Mouse (Mus musculus) myocyte (in vitro differentiated cells): ENCODE measurements around the gene Panx1. TPM values are rescaled to one million over a fixed set of nuclear protein-coding genes. Genes with fewer than 3 reads are reported as not detected.

ENCODE experiments used
- H3K27me3 ChIP-seq: one replicate; pipeline ENCODE4 v1.6.1; 2011; ENCODE audit not compliant: control insufficient read depth, insufficient read depth, insufficient read length
- H3K36me3 ChIP-seq: one replicate; pipeline ENCODE4 v1.6.1; 2011; ENCODE audit not compliant: control insufficient read depth, insufficient read depth
- H3K4me2 ChIP-seq: one replicate; pipeline ENCODE4 v1.6.1; 2011; ENCODE audit warnings: low read depth, control low read depth
- H3K4me3 ChIP-seq: one replicate; pipeline ENCODE4 v1.5.1; 2011; ENCODE audit warnings: mild to moderate bottlenecking, control low read depth, moderate library complexity
- H3K79me2 ChIP-seq: one replicate; pipeline ENCODE4 v1.6.1; 2011; ENCODE audit not compliant: control insufficient read depth, insufficient read depth
- H3ac ChIP-seq: one replicate; pipeline ENCODE4 v1.6.1; 2011; ENCODE audit not compliant: control insufficient read depth, insufficient read length
- CEBPB ChIP-seq: IDR thresholded peaks from 2 replicates; pipeline ENCODE4 v1.6.1; 2011; ENCODE audit warnings: mild to moderate bottlenecking, moderate library complexity; ENCODE audit not compliant: poor library complexity, insufficient read depth, severe bottlenecking
- E2F4 ChIP-seq: IDR thresholded peaks from one replicate; pipeline ENCODE4 v1.6.1; 2011; ENCODE audit warnings: mild to moderate bottlenecking, control low read depth, moderate library complexity; ENCODE audit not compliant: insufficient read depth
- MAX ChIP-seq: IDR thresholded peaks from one replicate; pipeline ENCODE4 v1.6.1; 2011; ENCODE audit warnings: low read depth, mild to moderate bottlenecking, control low read depth
- MYOD1 ChIP-seq, 3 experiments: IDR thresholded peaks; one replicate each; pipeline ENCODE4 v1.6.1; 2011; ENCODE audit warnings: control low read depth in 2 of 3, low read depth in 2 of 3, mild to moderate bottlenecking in 2 of 3, moderate library complexity in 1 of 3; ENCODE audit not compliant: insufficient read length in 2 of 3, control insufficient read depth in 1 of 3
- MYOG ChIP-seq, 3 experiments: IDR thresholded peaks; one replicate each; pipeline ENCODE4 v1.6.1; 2011; ENCODE audit warnings: control low read depth in 2 of 3, low read depth in 2 of 3, mild to moderate bottlenecking in 2 of 3; ENCODE audit not compliant: insufficient read length in 2 of 3, control insufficient read depth in 1 of 3, insufficient read depth in 1 of 3
- POLR2A ChIP-seq: IDR thresholded peaks from one replicate; pipeline ENCODE4 v1.6.1; 2011; ENCODE audit warnings: low read depth, mild to moderate bottlenecking, control low read depth, moderate library complexity; ENCODE audit not compliant: insufficient read length
- POLR2AphosphoS2 ChIP-seq: IDR thresholded peaks from one replicate; pipeline ENCODE4 v1.6.1; 2011; ENCODE audit warnings: low read depth, control low read depth; ENCODE audit not compliant: insufficient read length
- REST ChIP-seq: IDR thresholded peaks from one replicate; pipeline ENCODE4 v1.6.1; 2011; ENCODE audit warnings: mild to moderate bottlenecking, control low read depth, moderate library complexity; ENCODE audit not compliant: insufficient read depth, insufficient read length
- SRF ChIP-seq: IDR thresholded peaks from one replicate; pipeline ENCODE4 v1.6.1; 2011; ENCODE audit warnings: low read depth; ENCODE audit not compliant: control insufficient read depth, insufficient read length
- TCF12 ChIP-seq: IDR thresholded peaks from one replicate; pipeline ENCODE4 v1.6.1; 2011; ENCODE audit warnings: mild to moderate bottlenecking, control low read depth; ENCODE audit not compliant: poor library complexity, insufficient read depth, severe bottlenecking
- TCF3 ChIP-seq: IDR thresholded peaks from one replicate; pipeline ENCODE4 v1.6.1; 2011; ENCODE audit warnings: low read depth, control low read depth; ENCODE audit not compliant: insufficient read length
- USF1 ChIP-seq: IDR thresholded peaks from one replicate; pipeline ENCODE4 v1.6.1; 2011; ENCODE audit warnings: low read depth, mild to moderate bottlenecking, control low read depth, moderate library complexity
- polyA plus RNA-seq: library from polyadenylated mRNA; unstranded; fragments of >200 nt; fragmentation: generic; extraction: Trizol; gene quantifications from one replicate; pipeline ENCODE4 v1.2.1, GENCODE M21; 2012; ENCODE audit warnings: missing spikeins

The Panx1 gene
- polyA plus RNA-seq, 1 experiment, result 54.7 TPM

DNA sequence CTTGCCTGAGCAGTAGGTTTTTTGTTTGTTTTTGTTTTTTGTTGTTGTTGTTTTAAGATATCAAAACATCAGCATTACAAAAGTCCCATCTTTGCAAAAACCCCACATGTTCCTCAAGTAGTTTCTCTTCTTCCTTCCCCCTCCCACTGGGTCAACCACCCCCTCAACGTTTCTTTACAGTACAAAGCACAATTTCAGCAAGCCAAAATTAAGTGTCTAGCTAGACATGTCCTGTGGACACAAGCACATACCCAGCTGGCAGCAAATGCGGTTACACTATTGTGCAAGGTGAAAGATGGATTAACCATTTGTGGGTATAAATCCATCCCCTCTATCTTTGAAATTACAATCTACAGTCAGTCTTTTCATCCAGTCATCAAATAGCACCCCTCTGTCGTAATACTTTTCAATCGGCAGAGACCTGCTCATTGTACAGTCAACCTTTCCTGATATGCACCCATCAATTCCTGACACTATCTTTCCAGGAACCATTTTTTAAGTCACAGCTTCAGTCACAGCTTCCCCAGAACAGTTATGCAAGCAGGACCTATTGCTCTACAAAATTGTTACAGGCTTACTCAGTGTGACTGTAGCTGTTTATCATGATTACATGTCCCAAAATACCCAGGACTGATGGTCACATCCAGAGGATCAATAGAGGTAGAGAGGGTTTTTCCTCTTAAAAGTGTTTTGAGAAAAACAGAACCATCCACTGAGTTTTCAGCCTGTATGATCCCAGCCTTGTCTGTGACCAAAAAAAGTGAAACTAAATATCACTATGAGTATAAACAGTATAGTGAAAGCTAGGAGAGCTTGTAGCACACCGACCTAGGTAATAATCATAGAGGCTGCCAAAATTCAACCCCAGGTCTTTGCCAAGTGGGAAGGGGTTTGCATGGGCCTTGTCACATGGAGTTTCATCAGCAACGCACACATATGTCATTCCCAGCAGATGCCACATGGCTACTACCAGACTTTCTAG is 70.7 kb downstream of the Panx1 start:
- Histone ChIP-seq H3K36me3 (no peaks in the 10 kb centered on the region), H3K4me2 (no peak overlapping the region), H3K4me3 (no peak overlapping the region), H3K79me2 (no peaks in the 10 kb centered on the region), H3K27me3 (no peaks in the 10 kb centered on the region), H3ac (no peak overlapping the region)
- TF ChIP-seq USF1, result no peak
- TF ChIP-seq MYOD1 (IDR thresholded peaks at IDR 0.05; ENCODE audit: control insufficient read depth in 1 of 3, insufficient read length in 2 of 3, low read depth in 2 of 3), result no peak
- TF ChIP-seq TCF3, result no peak
- TF ChIP-seq TCF12, result no peak
- TF ChIP-seq MYOG (IDR thresholded peaks at IDR 0.05; ENCODE audit: control insufficient read depth in 1 of 3, insufficient read depth in 1 of 3, insufficient read length in 2 of 3, low read depth in 2 of 3), result no peak
- no peak for TF ChIP-seq CEBPB
- no peak for TF ChIP-seq MAX
- TF ChIP-seq E2F4, result no peak
- no peak for TF ChIP-seq SRF
- TF ChIP-seq POLR2AphosphoS2, result no peak
- no peak for TF ChIP-seq REST
- TF ChIP-seq POLR2A, result no peak

- H3ac ChIP-seq, result no peak overlapping the region
- H3K79me2 ChIP-seq, result no peaks in the 10 kb centered on the region
- TF ChIP-seq CEBPB, result no peak
- TF ChIP-seq REST, result no peak
- no peak for TF ChIP-seq POLR2A
- TF ChIP-seq SRF, result no peak
- TF ChIP-seq USF1, result no peak
- TF ChIP-seq MYOG (IDR thresholded peaks at IDR 0.05; ENCODE audit: control insufficient read depth in 1 of 3, insufficient read depth in 1 of 3, insufficient read length in 2 of 3, low read depth in 2 of 3), result no peak
- TF ChIP-seq MAX, result no peak
- no peak for TF ChIP-seq MYOD1 (IDR thresholded peaks at IDR 0.05; ENCODE audit: control insufficient read depth in 1 of 3, insufficient read length in 2 of 3, low read depth in 2 of 3)
- TF ChIP-seq POLR2AphosphoS2, result no peak
- TF ChIP-seq TCF12, result no peak
- no peak for TF ChIP-seq E2F4
- TF ChIP-seq TCF3, result no peak
- no peak overlapping the region for H3K4me3 ChIP-seq
- no peaks in the 10 kb centered on the region for H3K36me3 ChIP-seq
- H3K4me2 ChIP-seq, result no peak overlapping the region
- H3K27me3 ChIP-seq, result no peaks in the 10 kb centered on the region
Measured at GRCm38 (mm10) chr9:14973762-14974161, 71.5 kb downstream of the Panx1 start.

DNA sequence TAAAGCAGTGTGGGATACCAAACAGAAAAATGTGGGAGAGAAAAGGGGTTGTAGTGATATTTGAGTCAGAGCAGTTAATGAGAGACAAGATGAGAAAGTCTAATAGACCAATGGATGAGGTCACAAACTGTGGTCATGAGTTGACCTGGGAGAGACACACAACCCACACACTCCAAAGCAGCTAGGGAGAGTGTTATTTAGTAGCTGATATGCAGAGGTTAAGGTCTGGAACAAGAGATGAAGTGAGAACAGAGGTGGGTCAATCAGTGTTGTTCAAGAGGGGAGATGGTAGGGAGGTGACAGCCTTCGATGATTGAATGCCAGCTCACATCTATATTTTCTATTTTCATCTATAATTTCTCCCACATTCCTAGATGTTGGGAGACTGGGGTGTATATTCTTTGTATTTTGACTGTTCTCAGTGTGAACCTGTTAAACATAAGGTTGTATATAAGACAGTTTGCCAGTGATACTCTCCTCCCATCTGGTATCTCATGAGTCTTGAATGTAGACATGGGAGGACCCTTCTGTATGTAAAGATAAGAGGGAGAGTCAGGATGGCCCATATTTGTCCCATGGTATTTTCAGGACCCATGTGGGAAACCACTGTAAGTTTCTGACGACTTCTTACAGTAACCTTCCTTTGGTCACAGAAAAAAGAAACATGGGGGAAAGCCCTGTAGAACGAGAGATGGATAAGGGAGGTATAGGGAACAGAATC is 74.3 kb downstream of the Panx1 start:
- Histone ChIP-seq H3K27me3 (no peaks in the 10 kb centered on the region), H3K36me3 (no peaks in the 10 kb centered on the region), H3K79me2 (no peaks in the 10 kb centered on the region), H3K4me2 (no peak overlapping the region), H3K4me3 (no peak overlapping the region), H3ac (no peak overlapping the region)
- TF ChIP-seq TCF12 (no peak), TCF3 (no peak), MYOD1 (IDR thresholded peaks at IDR 0.05; ENCODE audit: control insufficient read depth in 1 of 3, insufficient read length in 2 of 3, low read depth in 2 of 3) (no peak), REST (no peak), CEBPB (no peak), MYOG (IDR thresholded peaks at IDR 0.05; ENCODE audit: control insufficient read depth in 1 of 3, insufficient read depth in 1 of 3, insufficient read length in 2 of 3, low read depth in 2 of 3) (no peak), SRF (no peak), E2F4 (no peak)

- no peaks in the 10 kb centered on the region for H3K79me2 ChIP-seq
- H3K27me3 ChIP-seq, result no peaks in the 10 kb centered on the region
- TF ChIP-seq POLR2A (no peak), TCF12 (no peak), MYOD1 (IDR thresholded peaks at IDR 0.05; ENCODE audit: control insufficient read depth in 1 of 3, insufficient read length in 2 of 3, low read depth in 2 of 3) (no peak), SRF (no peak), TCF3 (no peak), REST (no peak), MAX (no peak), POLR2AphosphoS2 (no peak), MYOG (IDR thresholded peaks at IDR 0.05; ENCODE audit: control insufficient read depth in 1 of 3, insufficient read depth in 1 of 3, insufficient read length in 2 of 3, low read depth in 2 of 3) (no peak), CEBPB (no peak), USF1 (no peak), E2F4 (no peak)
- H3K4me2 ChIP-seq, result no peak overlapping the region
- H3K4me3 ChIP-seq, result no peak overlapping the region
- no peak overlapping the region for H3ac ChIP-seq
- H3K36me3 ChIP-seq, result no peaks in the 10 kb centered on the region
Measured at GRCm38 (mm10) chr9:14970211-14970610, 75.1 kb downstream of the Panx1 start.
